Mouse (Mus musculus): ENCODE results near the gene Mrpl51. TPM values are rescaled to one million over a fixed set of nuclear protein-coding genes. Genes with fewer than 3 reads are reported as not detected.

Gene Mrpl51
- polyA plus RNA-seq, 1 experiment from 2014 or later: 210 TPM

- no peak overlapping the region for H3K27ac ChIP-seq
- no peak overlapping the region for H3K4me2 ChIP-seq
- H3K9ac ChIP-seq: no peak overlapping the region
- 79% methylated on average over 5 of the region's 5 CpGs for WGBS
- no peaks in the 10 kb centered on the region for H3K36me3 ChIP-seq
- no peak for ATAC-seq (ENCODE audit: insufficient number of reproducible peaks, low FRiP score, low TSS enrichment, low read depth)
- H3K9me3 ChIP-seq: no peaks in the 10 kb centered on the region
- H3K4me1 ChIP-seq: no peaks in the 10 kb centered on the region
- no peaks in the 10 kb centered on the region for H3K27me3 ChIP-seq
- no peak overlapping the region for H3K4me3 ChIP-seq
These were observed 49.0 kb downstream of the Mrpl51 start for GRCm38 (mm10) chr6:125240617-125241016.

- Histone ChIP-seq H3K4me2 (no peak overlapping the region), H3K4me1 (no peaks in the 10 kb centered on the region), H3K27ac (no peak overlapping the region), H3K4me3 (no peak overlapping the region), H3K27me3 (no peaks in the 10 kb centered on the region), H3K36me3 (no peaks in the 10 kb centered on the region), H3K9me3 (no peaks in the 10 kb centered on the region), H3K9ac (no peak overlapping the region)
- 77% methylated on average over 8 of the region's 8 CpGs for WGBS
- ATAC-seq (ENCODE audit: insufficient number of reproducible peaks, low FRiP score, low TSS enrichment, low read depth): no peak
These were observed 50.0 kb downstream of the Mrpl51 start for GRCm38 (mm10) chr6:125241566-125241965.

GRCm38 (mm10) chr6:125244551-125244950 lies 53.0 kb downstream of the Mrpl51 start:
- no peak overlapping the region for H3K4me3 ChIP-seq
- H3K27ac ChIP-seq: no peak overlapping the region
- 29% methylated on average over 1 of the region's 1 CpGs for WGBS
- no peaks in the 10 kb centered on the region for H3K27me3 ChIP-seq
- H3K36me3 ChIP-seq: no peaks in the 10 kb centered on the region
- no peak overlapping the region for H3K9ac ChIP-seq
- H3K4me2 ChIP-seq: no peak overlapping the region
- H3K9me3 ChIP-seq: no peaks in the 10 kb centered on the region
- H3K4me1 ChIP-seq: no peaks in the 10 kb centered on the region
- ATAC-seq (ENCODE audit: insufficient number of reproducible peaks, low FRiP score, low TSS enrichment, low read depth): no peak

Small RNA genes within 50 kb of the gene (microRNA-seq; reads per million reads assigned to microRNA genes)
- gene Mir3098 (not detected), gene Mir8113 (not detected)

Other genes with a start within 250 kb of the Mrpl51 start
- gene Cops7a, start 226.3 kb upstream of the Mrpl51 start, polyA plus RNA-seq (2015; fragmentation: Nextera tagmentation; extraction: Ambion mirVana): 146 and 160 TPM in 2 replicates
- gene Pianp, start 195.1 kb upstream of the Mrpl51 start, polyA plus RNA-seq (2015; fragmentation: Nextera tagmentation; extraction: Ambion mirVana): 20.8 and 21.3 TPM in 2 replicates
- gene Zfp384, start 182.7 kb upstream of the Mrpl51 start, polyA plus RNA-seq (2015; fragmentation: Nextera tagmentation; extraction: Ambion mirVana): 16.9 and 17.9 TPM in 2 replicates
- 141 and 146 TPM in 2 replicates for gene Ing4, start 152.0 kb upstream of the Mrpl51 start, polyA plus RNA-seq (2015; fragmentation: Nextera tagmentation; extraction: Ambion mirVana)
- gene Acrbp, start 142.1 kb upstream of the Mrpl51 start, polyA plus RNA-seq (2015; fragmentation: Nextera tagmentation; extraction: Ambion mirVana): 9.9 and 12.4 TPM in 2 replicates
- 6.5 and 6.6 TPM in 2 replicates for gene Lpar5, start 123.9 kb upstream of the Mrpl51 start, polyA plus RNA-seq (2015; fragmentation: Nextera tagmentation; extraction: Ambion mirVana)
- gene Chd4, start 95.8 kb upstream of the Mrpl51 start, polyA plus RNA-seq (2015; fragmentation: Nextera tagmentation; extraction: Ambion mirVana): 66.7 TPM in 2 replicates
- gene Nop2, start 59.9 kb upstream of the Mrpl51 start, polyA plus RNA-seq (2015; fragmentation: Nextera tagmentation; extraction: Ambion mirVana): 54.4 and 58.0 TPM in 2 replicates
- 26.6 and 46.8 TPM in 2 replicates for gene Iffo1, start 46.6 kb upstream of the Mrpl51 start, polyA plus RNA-seq (2015; fragmentation: Nextera tagmentation; extraction: Ambion mirVana)
- gene Gapdh, start 25.3 kb upstream of the Mrpl51 start, polyA plus RNA-seq (2015; fragmentation: Nextera tagmentation; extraction: Ambion mirVana): 1,547 and 1,728 TPM in 2 replicates
- 86.4 and 87.0 TPM in 2 replicates for gene Ncapd2, start 100 bp upstream of the Mrpl51 start, polyA plus RNA-seq (2015; fragmentation: Nextera tagmentation; extraction: Ambion mirVana)
- gene Vamp1, start 23.8 kb downstream of the Mrpl51 start, polyA plus RNA-seq (2015; fragmentation: Nextera tagmentation; extraction: Ambion mirVana): 4.8 and 4.9 TPM in 2 replicates
- gene Tapbpl, start 40.1 kb downstream of the Mrpl51 start, polyA plus RNA-seq (2015; fragmentation: Nextera tagmentation; extraction: Ambion mirVana): 4.9 and 5.7 TPM in 2 replicates
- gene Cd27, start 45.2 kb downstream of the Mrpl51 start, polyA plus RNA-seq (2015; fragmentation: Nextera tagmentation; extraction: Ambion mirVana): 1.5 and 3.2 TPM in 2 replicates
- 0.34 TPM in 1 of 2 replicates, not detected in the other for gene Tuba3a, start 94.2 kb downstream of the Mrpl51 start, polyA plus RNA-seq (2015; fragmentation: Nextera tagmentation; extraction: Ambion mirVana)
- 47.0 and 50.5 TPM in 2 replicates for gene Ltbr, start 122.1 kb downstream of the Mrpl51 start, polyA plus RNA-seq (2015; fragmentation: Nextera tagmentation; extraction: Ambion mirVana)
- 5.2 and 5.3 TPM in 2 replicates for gene Scnn1a, start 128.9 kb downstream of the Mrpl51 start, polyA plus RNA-seq (2015; fragmentation: Nextera tagmentation; extraction: Ambion mirVana)
- gene Tnfrsf1a, start 157.6 kb downstream of the Mrpl51 start, polyA plus RNA-seq (2015; fragmentation: Nextera tagmentation; extraction: Ambion mirVana): 95.6 and 98.8 TPM in 2 replicates
- 4.2 and 4.5 TPM in 2 replicates for gene Plekhg6, start 189.0 kb downstream of the Mrpl51 start, polyA plus RNA-seq (2015; fragmentation: Nextera tagmentation; extraction: Ambion mirVana)

All from limb, embryonic 15.5 days (tissue).